Mouse (Mus musculus) ES-CJ7 (cell line): ENCODE data around the gene Plac8.

Experiments
- DNase-seq: peaks from one replicate; pipeline ENCODE4 v3.0.0; 2011; ENCODE audit warnings: low read depth, low spot score

The Plac8 gene

GRCm38 (mm10) chr5:100581622-100582434 is 9.8 kb upstream of the Plac8 start:
- DNase-seq: no peak

GRCm38 (mm10) chr5:100578863-100579411 is 6.9 kb upstream of the Plac8 start:
- no peak for DNase-seq

GRCm38 (mm10) chr5:100574771-100575170 is 2.7 kb upstream of the Plac8 start:
- no peak for DNase-seq

GRCm38 (mm10) chr5:100573256-100573655 is 1.2 kb upstream of the Plac8 start:
- DNase-seq: no peak

- no peak for DNase-seq
These were observed 1.3 kb downstream of the Plac8 start for GRCm38 (mm10) chr5:100570716-100571115.

GRCm38 (mm10) chr5:100569997-100570595 is 1.9 kb downstream of the Plac8 start:
- DNase-seq: no peak

GRCm38 (mm10) chr5:100569250-100569934 is 2.7 kb downstream of the Plac8 start:
- peak; percentile 63 for DNase-seq

GRCm38 (mm10) chr5:100568802-100569201 is 3.2 kb downstream of the Plac8 start:
- no peak for DNase-seq

GRCm38 (mm10) chr5:100568177-100568576 is 3.9 kb downstream of the Plac8 start:
- DNase-seq: no peak

GRCm38 (mm10) chr5:100567258-100568032 is 4.6 kb downstream of the Plac8 start:
- DNase-seq: peak; percentile 29

- DNase-seq: no peak
These were observed 5.2 kb downstream of the Plac8 start for GRCm38 (mm10) chr5:100566798-100567197.

GRCm38 (mm10) chr5:100562702-100563101 is 9.3 kb downstream of the Plac8 start:
- no peak for DNase-seq

- no peak for DNase-seq
These were observed 12.7 kb downstream of the Plac8 start for GRCm38 (mm10) chr5:100559357-100559756.

GRCm38 (mm10) chr5:100558783-100559182 is 13.3 kb downstream of the Plac8 start:
- no peak for DNase-seq

GRCm38 (mm10) chr5:100557537-100557936 is 14.5 kb downstream of the Plac8 start:
- DNase-seq: no peak

- no peak for DNase-seq
These were observed 15.0 kb downstream of the Plac8 start for GRCm38 (mm10) chr5:100557019-100557418.

- no peak for DNase-seq
These were observed 18.6 kb downstream of the Plac8 start for GRCm38 (mm10) chr5:100553426-100553825.

GRCm38 (mm10) chr5:100551952-100552351 is 20.1 kb downstream of the Plac8 start:
- DNase-seq: no peak

GRCm38 (mm10) chr5:100550151-100550550 is 21.9 kb downstream of the Plac8 start:
- DNase-seq: no peak

GRCm38 (mm10) chr5:100549311-100549710 is 22.7 kb downstream of the Plac8 start:
- no peak for DNase-seq

- DNase-seq: no peak
These were observed 23.8 kb downstream of the Plac8 start for GRCm38 (mm10) chr5:100548236-100548635.
